Mouse (Mus musculus) ES-E14 (cell line): ENCODE measurements at regions not wholly inside any gene's neighbourhood (a gene's known extent, or its start where the extent isn't known, plus 50 kb on each side); places are given as distances from the start of the nearest gene placed in this dataset.
A peak's percentile ranks its signal among the peaks of the same experiment; 100 is the strongest.

ENCODE experiments used
- CHD2 ChIP-seq: IDR thresholded peaks from 2 replicates; pipeline ENCODE4 v1.6.1; 2014; ENCODE audit warnings: mild to moderate bottlenecking, low read depth, low read length, inconsistent platforms
- HCFC1 ChIP-seq: IDR thresholded peaks from 2 replicates; pipeline ENCODE4 v1.6.1; 2012; ENCODE audit warnings: low read length, inconsistent platforms, borderline replicate concordance; ENCODE audit not compliant: insufficient read depth
- MAFK ChIP-seq: IDR thresholded peaks from 2 replicates; pipeline ENCODE4 v1.6.1; 2014; ENCODE audit warnings: mild to moderate bottlenecking, low read depth, low read length, inconsistent platforms; ENCODE audit not compliant: insufficient read depth
- ZC3H11A ChIP-seq: IDR thresholded peaks from 2 replicates; pipeline ENCODE4 v1.6.1; 2012; ENCODE audit warnings: low read depth, mild to moderate bottlenecking, inconsistent platforms, low read length, borderline replicate concordance
- ZNF384 ChIP-seq: IDR thresholded peaks from 2 replicates; pipeline ENCODE4 v1.6.1; 2012; ENCODE audit warnings: low read depth, low read length, inconsistent platforms

DNA sequence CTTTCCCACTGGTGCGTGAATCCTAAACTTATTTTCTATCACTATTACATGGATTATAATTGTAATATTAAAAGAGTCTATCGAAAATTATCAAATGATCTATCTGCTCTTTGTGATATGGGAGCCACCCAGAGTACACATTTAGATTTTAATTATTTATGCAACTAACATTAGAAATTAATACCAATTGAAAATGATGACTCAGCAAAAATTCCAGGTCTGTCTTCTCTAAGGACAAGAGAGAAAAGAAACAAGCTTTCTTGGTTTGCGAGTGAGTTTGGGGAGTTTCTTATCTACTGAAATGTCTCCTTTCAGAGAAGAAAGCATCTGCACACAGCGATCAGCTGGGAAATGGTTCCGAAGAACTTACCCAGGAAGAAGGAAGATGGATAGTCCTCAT is 219.4 kb downstream of the Prr30 start:
- no peak for TF ChIP-seq CHD2
- no peak for TF ChIP-seq ZNF384
- TF ChIP-seq MAFK: peak; percentile 99
- no peak for TF ChIP-seq ZC3H11A
- TF ChIP-seq HCFC1: no peak
